Mouse (Mus musculus) lung, adult 10 weeks (tissue): ENCODE data around the gene Nras. TPM values are rescaled to one million over a fixed set of nuclear protein-coding genes. Genes with fewer than 3 reads are reported as not detected.

ENCODE experiments used
- polyA plus RNA-seq: library from polyadenylated mRNA; stranded (reverse); fragments of 350-450 nt; fragmentation: Illumina TruSeq; extraction: RNeasy Lipid Tissue Mini Kit (QIAGEN cat#74804); gene quantifications from one replicate; pipeline ENCODE4 v1.2.3, GENCODE M21; 2014; ENCODE audit warnings: low read depth, low replicate concordance; ENCODE audit not compliant: insufficient read depth

Nras gene
- polyA plus RNA-seq, result 31.8 TPM

DNA sequence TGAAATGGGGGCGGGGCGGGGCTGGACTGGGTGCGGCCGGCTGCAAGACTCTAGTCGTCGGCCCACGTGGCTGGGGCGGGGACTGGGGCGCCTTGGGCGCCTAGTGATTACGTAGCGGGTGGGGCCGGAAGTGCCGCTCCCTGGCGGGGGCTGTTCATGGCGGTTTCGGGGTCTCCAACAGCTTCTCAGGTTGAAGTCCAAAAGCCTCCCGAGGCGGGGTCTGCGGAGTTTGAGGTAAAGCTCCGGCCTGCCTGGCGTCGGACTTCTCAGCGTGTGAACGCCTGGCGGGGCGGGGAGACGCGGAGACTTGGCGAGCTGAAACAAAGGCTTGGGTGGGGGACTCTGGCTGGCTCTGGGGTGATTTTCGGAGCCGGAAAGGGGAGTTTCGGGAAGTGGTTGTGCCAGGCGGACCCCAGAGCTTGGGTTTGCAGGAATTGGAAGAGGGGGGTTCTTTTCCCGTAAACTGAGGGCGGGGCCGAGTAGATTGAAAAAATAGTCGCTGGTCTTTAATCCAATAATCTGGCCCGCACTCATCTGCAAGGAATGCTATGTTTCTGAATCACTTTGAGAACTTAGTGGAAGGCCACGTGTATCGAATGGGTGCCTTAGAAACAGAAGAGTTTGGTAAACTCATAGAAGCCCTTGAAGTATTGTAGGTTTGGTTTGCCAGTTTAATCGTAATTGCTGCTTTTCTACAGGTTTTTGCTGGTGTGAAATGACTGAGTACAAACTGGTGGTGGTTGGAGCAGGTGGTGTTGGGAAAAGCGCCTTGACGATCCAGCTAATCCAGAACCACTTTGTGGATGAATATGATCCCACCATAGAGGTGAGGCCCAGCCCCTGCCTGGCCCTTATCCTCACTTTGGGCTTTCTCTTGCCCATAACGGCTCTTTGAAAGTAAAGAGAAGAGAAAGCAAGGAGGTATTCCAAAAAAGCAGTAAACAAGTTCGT is at the start of gene Nras:
Gene Nras, plus strand, starts transcription at position 79 of the 951 bp plus-strand sequence.

DNA sequence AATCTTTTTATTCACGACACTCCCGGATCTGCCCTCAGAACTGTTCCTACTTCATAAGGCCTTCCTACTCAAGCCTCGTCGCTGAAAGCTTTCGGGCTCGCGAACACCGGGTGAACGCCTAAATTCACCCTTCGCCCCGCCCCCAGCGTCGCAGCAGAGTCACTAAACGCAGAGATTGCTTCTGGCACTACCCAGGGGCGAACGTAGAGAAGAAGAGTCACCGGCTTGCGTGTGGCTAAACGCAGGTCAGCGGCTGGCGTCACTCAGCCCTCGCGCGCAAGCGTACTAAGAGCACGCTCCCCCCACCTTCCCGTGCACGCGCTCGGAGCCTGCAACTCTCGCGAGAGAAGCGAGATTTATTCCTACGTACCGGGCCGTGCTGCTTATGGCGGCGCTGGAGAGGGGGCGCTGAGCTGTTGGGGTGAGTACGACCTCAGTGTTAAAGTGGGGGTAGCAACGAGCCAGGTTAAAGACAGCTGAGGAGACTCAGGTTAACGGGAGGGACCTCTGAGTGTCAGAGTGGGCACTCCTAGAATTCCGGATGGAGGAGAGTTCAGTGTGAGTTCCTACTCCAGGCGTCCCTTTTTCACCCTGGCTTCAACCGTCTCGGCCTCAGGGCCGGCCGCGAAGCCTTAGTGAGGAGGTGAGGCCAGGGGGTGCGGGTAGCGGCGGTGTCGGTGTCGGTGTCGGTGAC is 37.7 kb upstream of the Nras start, which contains the start of gene Csde1:
Gene Csde1, plus strand, starts transcription at position 178 of the 694 bp plus-strand sequence.

DNA sequence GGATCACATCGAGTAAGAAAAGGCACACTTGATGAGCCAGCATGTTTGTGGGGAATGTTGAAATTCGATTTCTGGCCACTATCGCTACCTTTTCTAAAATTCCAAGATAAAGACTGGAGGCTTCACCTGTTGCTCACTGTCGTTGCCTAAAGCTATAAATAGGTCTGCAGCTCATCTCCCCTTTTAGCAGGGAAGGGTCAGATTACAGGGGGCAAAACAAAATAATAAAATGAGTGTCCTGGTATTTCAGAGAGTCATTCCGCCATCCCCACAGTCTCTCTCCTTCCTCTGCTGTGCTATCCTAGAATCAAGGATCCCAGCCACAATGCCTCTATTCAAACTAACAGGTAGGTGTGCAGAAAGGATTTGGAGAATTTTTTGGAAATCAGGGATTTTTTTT is 15.7 kb downstream of the Nras start, which contains the start of gene Ampd1:
Gene Ampd1, plus strand, starts transcription at position 244 of the 400 bp plus-strand sequence.

GRCm38 (mm10) chr3:103102454-103103390 is 44.6 kb downstream of the Nras start, which contains the start of gene Dennd2c:
Dennd2c (plus strand) TSS chr3:103102604.

Other genes with a start within 250 kb of the Nras start
- gene Sycp1, start 122.2 kb upstream of the Nras start, polyA plus RNA-seq, result 0.48 TPM
- gene Nr1h5, start 94.2 kb upstream of the Nras start, polyA plus RNA-seq, result 0.15 TPM
- 32.5 TPM for gene Sike1, start 62.6 kb upstream of the Nras start, polyA plus RNA-seq
- 122 TPM for gene Csde1, start 37.9 kb upstream of the Nras start, polyA plus RNA-seq
- 1.4 TPM for gene Ampd1, start 15.7 kb downstream of the Nras start, polyA plus RNA-seq
- 2.0 TPM for gene Dennd2c, start 44.3 kb downstream of the Nras start, polyA plus RNA-seq
- 55.7 TPM for gene Bcas2, start 113.4 kb downstream of the Nras start, polyA plus RNA-seq
- 8.3 TPM for gene Trim33, start 221.0 kb downstream of the Nras start, polyA plus RNA-seq